Mouse (Mus musculus): ENCODE measurements around the gene D430041D05Rik.

DNA sequence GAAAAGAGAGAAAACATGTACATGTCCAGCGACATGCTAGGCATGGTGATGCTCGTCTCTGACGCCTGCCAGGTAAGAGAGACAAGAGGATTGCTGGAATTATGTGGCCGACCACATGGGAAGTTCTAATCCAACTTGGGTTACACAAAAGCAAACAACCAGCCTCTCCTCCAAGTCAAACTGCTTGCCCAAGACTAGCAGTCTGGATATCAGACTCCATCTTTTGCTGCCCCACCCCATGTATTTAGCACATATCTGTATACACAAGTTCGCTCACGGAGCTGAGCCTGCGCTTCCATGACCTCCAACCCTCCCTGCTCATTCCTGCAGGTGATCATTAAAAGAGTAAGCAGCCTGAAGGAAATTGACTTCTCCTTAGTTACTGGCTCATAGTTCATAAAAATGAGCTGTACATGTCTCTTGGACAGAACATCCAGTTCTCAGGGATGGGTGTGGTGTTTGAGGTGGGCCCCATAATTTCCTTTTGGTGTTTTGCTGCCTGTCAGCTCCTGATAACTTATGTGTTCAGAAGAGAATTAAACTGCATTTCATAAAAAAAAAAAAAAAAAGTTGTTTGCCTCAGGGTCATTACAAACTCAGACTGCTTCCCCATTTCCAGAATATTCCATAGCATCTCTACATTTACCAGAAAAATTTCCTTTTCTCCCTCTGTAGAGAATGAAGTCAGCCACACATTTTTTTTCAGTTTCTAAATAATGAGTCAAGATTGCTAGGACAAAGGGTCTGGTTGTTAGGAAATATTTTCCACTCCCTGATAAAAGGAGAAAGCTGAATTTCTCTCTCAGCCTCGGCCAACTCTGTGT is 288.9 kb downstream of the D430041D05Rik start:
- TF ChIP-seq CTCF (conservative IDR thresholded peaks at IDR 0.05 in 1 of 2, IDR thresholded peaks at IDR 0.05 in 1 of 2; ENCODE audit: low read depth in 2 of 2, low read length in 2 of 2): no peak
- no peak for TF ChIP-seq POLR2A (IDR thresholded peaks at IDR 0.05; ENCODE audit: low read depth, low read length)
- no peak for TF ChIP-seq ZMIZ1 (IDR thresholded peaks at IDR 0.05; ENCODE audit: low read depth, low read length)
